Mouse (Mus musculus): ENCODE data around the gene Rtn2.

The Rtn2 gene

GRCm38 (mm10) chr7:19282385-19282784, at the start of gene Rtn2:
Gene Rtn2 (plus strand): TSS chr7:19282624.
- peak; percentile 84 to 89 for DNase-seq (ENCODE audit: low spot score in 2 of 2)

GRCm38 (mm10) chr7:19234652-19235051, 47.8 kb upstream of the Rtn2 start:
- DNase-seq (ENCODE audit: low spot score in 2 of 2) = no peak

- DNase-seq (ENCODE audit: low spot score in 2 of 2) = no peak
Measured at GRCm38 (mm10) chr7:19235092-19235671, 47.2 kb upstream of the Rtn2 start.

GRCm38 (mm10) chr7:19236411-19236810, 46.0 kb upstream of the Rtn2 start:
- DNase-seq (ENCODE audit: low spot score in 2 of 2) = no peak

GRCm38 (mm10) chr7:19238344-19238743, 44.1 kb upstream of the Rtn2 start:
- DNase-seq (ENCODE audit: low spot score in 2 of 2) = no peak

GRCm38 (mm10) chr7:19239423-19239822, 43.0 kb upstream of the Rtn2 start:
- peak; percentile 89 to 97 for DNase-seq (ENCODE audit: low spot score in 2 of 2)

GRCm38 (mm10) chr7:19239986-19240385, 42.4 kb upstream of the Rtn2 start:
- peak in 1 of 2 experiments; percentile 59 for DNase-seq (ENCODE audit: low spot score in 2 of 2)

- peak in 1 of 2 experiments; percentile 61 for DNase-seq (ENCODE audit: low spot score in 2 of 2)
Measured at GRCm38 (mm10) chr7:19240905-19241463, 41.4 kb upstream of the Rtn2 start.

GRCm38 (mm10) chr7:19242005-19242404, 40.4 kb upstream of the Rtn2 start:
- no peak for DNase-seq (ENCODE audit: low spot score in 2 of 2)

GRCm38 (mm10) chr7:19243858-19244257, 38.6 kb upstream of the Rtn2 start:
- no peak for DNase-seq (ENCODE audit: low spot score in 2 of 2)

- no peak for DNase-seq (ENCODE audit: low spot score in 2 of 2)
Measured at GRCm38 (mm10) chr7:19245083-19245482, 37.3 kb upstream of the Rtn2 start.

GRCm38 (mm10) chr7:19246855-19247254, 35.6 kb upstream of the Rtn2 start:
- DNase-seq (ENCODE audit: low spot score in 2 of 2) = no peak

- no peak for DNase-seq (ENCODE audit: low spot score in 2 of 2)
Measured at GRCm38 (mm10) chr7:19247511-19247910, 34.9 kb upstream of the Rtn2 start.

- DNase-seq (ENCODE audit: low spot score in 2 of 2) = no peak
Measured at GRCm38 (mm10) chr7:19252078-19252477, 30.3 kb upstream of the Rtn2 start.

- DNase-seq (ENCODE audit: low spot score in 2 of 2) = no peak
Measured at GRCm38 (mm10) chr7:19253437-19253836, 29.0 kb upstream of the Rtn2 start.

GRCm38 (mm10) chr7:19255395-19255794, 27.0 kb upstream of the Rtn2 start:
- no peak for DNase-seq (ENCODE audit: low spot score in 2 of 2)

- no peak for DNase-seq (ENCODE audit: low spot score in 2 of 2)
Measured at GRCm38 (mm10) chr7:19256567-19256966, 25.9 kb upstream of the Rtn2 start.

GRCm38 (mm10) chr7:19257390-19258022, 24.9 kb upstream of the Rtn2 start:
- DNase-seq (ENCODE audit: low spot score in 2 of 2) = peak; percentile 84 to 87

- no peak for DNase-seq (ENCODE audit: low spot score in 2 of 2)
Measured at GRCm38 (mm10) chr7:19258336-19258735, 24.1 kb upstream of the Rtn2 start.

- no peak for DNase-seq (ENCODE audit: low spot score in 2 of 2)
Measured at GRCm38 (mm10) chr7:19265147-19265546, 17.3 kb upstream of the Rtn2 start.

GRCm38 (mm10) chr7:19265928-19266822, 16.2 kb upstream of the Rtn2 start:
- peak; percentile 68 to 77 for DNase-seq (ENCODE audit: low spot score in 2 of 2)

GRCm38 (mm10) chr7:19267051-19267450, 15.4 kb upstream of the Rtn2 start:
- DNase-seq (ENCODE audit: low spot score in 2 of 2) = no peak

Data from spleen, postnatal 4 days (tissue).